In the genomic region with DNA sequence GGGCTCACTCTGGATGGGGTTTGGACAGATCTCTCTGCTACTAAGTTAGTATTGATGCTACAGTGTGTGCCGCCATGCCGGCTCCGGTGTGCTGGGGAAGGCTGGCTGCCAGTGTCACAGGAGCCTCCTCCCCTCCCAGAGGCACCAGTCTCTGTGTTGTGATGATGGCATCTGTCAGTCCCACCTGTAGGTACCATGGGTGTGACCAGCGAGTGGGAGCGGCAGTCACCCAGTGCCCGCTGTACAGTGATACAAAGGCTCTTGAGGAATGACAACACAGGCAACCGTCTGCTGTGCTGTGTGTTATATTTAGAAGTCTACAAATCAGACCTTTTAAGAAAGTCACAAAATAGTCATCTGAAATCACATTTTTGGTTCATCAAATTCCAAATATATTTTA, we compare ENCODE assay signal across 25 mouse cellular contexts. TPM values are rescaled to one million over a fixed set of nuclear protein-coding genes. Genes with fewer than 3 reads are reported as not detected.
A peak's percentile ranks its signal among the peaks of the same experiment; 100 is the strongest.
DNase-seq lines count a peak whose midpoint lies in the region; ATAC-seq and TF ChIP-seq lines count a peak whose summit lies in the region.
"Had no signal": no experiment of that assay in that cellular context is flagged by ENCODE, and none has a peak within 500 bp of the region (broad histone marks: within the 10 kb centered on the region; RNA-seq: fewer than 3 reads in every experiment).

No protein-coding gene starts in this region.

- H3K27me3 ChIP-seq in intestine, postnatal 0 days (replicated peaks; ENCODE audit: control insufficient read depth, insufficient read depth, low read length), result no peaks in the 10 kb centered on the region
- no peaks in the 10 kb centered on the region for H3K27me3 ChIP-seq in intestine, embryonic 16.5 days (replicated peaks; ENCODE audit: control insufficient read depth, insufficient read depth, low read length)
- no peaks in the 10 kb centered on the region for H3K27me3 ChIP-seq in liver, embryonic 13.5 days
- no peaks in the 10 kb centered on the region for H3K27me3 ChIP-seq in liver, postnatal 0 days (ENCODE audit: insufficient read depth, low read length)
- no peaks in the 10 kb centered on the region for H3K27me3 ChIP-seq in liver, embryonic 15.5 days
- H3K27me3 ChIP-seq in liver, embryonic 16.5 days (ENCODE audit: control insufficient read depth, insufficient read depth, low read depth, low read length), result no peaks in the 10 kb centered on the region
- H3K27me3 ChIP-seq: embryonic facial prominence, embryonic 12.5 days; embryonic facial prominence, embryonic 15.5 days; heart, embryonic 12.5 days; heart, embryonic 15.5 days; hindbrain, embryonic 13.5 days had no signal

- no peaks in the 10 kb centered on the region for H3K9me3 ChIP-seq in intestine, postnatal 0 days (ENCODE audit: control insufficient read depth)
- no peaks in the 10 kb centered on the region for H3K9me3 ChIP-seq in intestine, embryonic 16.5 days (ENCODE audit: control insufficient read depth, low read length)
- no peaks in the 10 kb centered on the region for H3K9me3 ChIP-seq in liver, embryonic 13.5 days (replicated peaks)
- no peaks in the 10 kb centered on the region for H3K9me3 ChIP-seq in liver, postnatal 0 days (ENCODE audit: low read length)
- H3K9me3 ChIP-seq in liver, embryonic 15.5 days (replicated peaks), result no peaks in the 10 kb centered on the region
- no peaks in the 10 kb centered on the region for H3K9me3 ChIP-seq in liver, embryonic 16.5 days (replicated peaks; ENCODE audit: control insufficient read depth, low read length)
- H3K9me3 ChIP-seq: embryonic facial prominence, embryonic 12.5 days; embryonic facial prominence, embryonic 15.5 days; heart, embryonic 12.5 days; heart, embryonic 15.5 days; hindbrain, embryonic 10.5 days; hindbrain, embryonic 13.5 days had no signal

- no peak overlapping the region for H3K9ac ChIP-seq in intestine, postnatal 0 days (ENCODE audit: low read depth, low read length)
- H3K9ac ChIP-seq in intestine, embryonic 16.5 days (ENCODE audit: low read depth, low read length), result no peak overlapping the region
- peak overlapping the region; percentile 22; the same call in 1 of the 2 replicates for H3K9ac ChIP-seq in liver, embryonic 13.5 days
- no peak overlapping the region for H3K9ac ChIP-seq in liver, postnatal 0 days (replicated peaks)
- H3K9ac ChIP-seq in liver, embryonic 15.5 days, result no peak overlapping the region
- no peak overlapping the region for H3K9ac ChIP-seq in liver, embryonic 16.5 days (ENCODE audit: low read depth, low read length)
- H3K9ac ChIP-seq: embryonic facial prominence, embryonic 12.5 days; embryonic facial prominence, embryonic 15.5 days; forebrain, postnatal 0 days; heart, embryonic 12.5 days; heart, embryonic 15.5 days; hindbrain, embryonic 13.5 days had no signal

- H3K4me3 ChIP-seq in intestine, postnatal 0 days (ENCODE audit: low read depth, low read length), result no peak overlapping the region
- H3K4me3 ChIP-seq in intestine, embryonic 16.5 days (ENCODE audit: low read length), result no peak overlapping the region
- no peak overlapping the region for H3K4me3 ChIP-seq in liver, embryonic 13.5 days (replicated peaks)
- H3K4me3 ChIP-seq in liver, postnatal 0 days (ENCODE audit: low read depth, low read length), result no peak overlapping the region
- no peak overlapping the region for H3K4me3 ChIP-seq in liver, embryonic 15.5 days (replicated peaks)
- no peak overlapping the region for H3K4me3 ChIP-seq in liver, embryonic 16.5 days (ENCODE audit: low read depth, low read length)
- H3K4me3 ChIP-seq: embryonic facial prominence, embryonic 12.5 days; embryonic facial prominence, embryonic 15.5 days; heart, embryonic 12.5 days; heart, embryonic 15.5 days; hindbrain, embryonic 10.5 days; hindbrain, embryonic 13.5 days had no signal

- ATAC-seq in intestine, postnatal 0 days, result no peak
- no peak for ATAC-seq in intestine, embryonic 16.5 days
- peak; percentile 52 for ATAC-seq in liver, embryonic 13.5 days (ENCODE audit: low read depth)
- ATAC-seq in liver, postnatal 0 days, result no peak
- ATAC-seq in liver, embryonic 15.5 days (ENCODE audit: insufficient read depth), result peak; percentile 59
- ATAC-seq in liver, embryonic 16.5 days (ENCODE audit: low read depth), result peak; percentile 50
- ATAC-seq: CD4-positive, CD25-positive, alpha-beta regulatory T cell, adult 4 months; forebrain, embryonic 14.5 days; forebrain, postnatal 0 days; hindbrain, embryonic 16.5 days had no signal

- TF ChIP-seq CTCF in intestine, postnatal 0 days (IDR thresholded peaks at IDR 0.05; ENCODE audit: low read depth), result no peak
- TF ChIP-seq CTCF in liver, postnatal 0 days (IDR thresholded peaks at IDR 0.05; ENCODE audit: low read depth), result no peak

- peaks cover 46% of the 10 kb centered on the region for H3K36me3 ChIP-seq in intestine, postnatal 0 days (ENCODE audit: control insufficient read depth, insufficient read depth)
- H3K36me3 ChIP-seq in intestine, embryonic 16.5 days (ENCODE audit: control insufficient read depth, insufficient read depth, low read length), result peaks cover 16% of the 10 kb centered on the region
- H3K36me3 ChIP-seq in liver, embryonic 13.5 days, result peaks cover 8% of the 10 kb centered on the region; the same call in 1 of the 2 replicates
- H3K36me3 ChIP-seq in liver, postnatal 0 days (replicated peaks; ENCODE audit: insufficient read depth, low read length), result peaks cover 4% of the 10 kb centered on the region; the same call in 1 of the 2 replicates
- H3K36me3 ChIP-seq in liver, embryonic 15.5 days (replicated peaks), result 0 out of 2 replicates have a peak, but pooled peaks cover 2% of the 10 kb centered on the region
- no peaks in the 10 kb centered on the region for H3K36me3 ChIP-seq in liver, embryonic 16.5 days (ENCODE audit: control insufficient read depth, insufficient read depth)

- no peak overlapping the region for H3K4me2 ChIP-seq in intestine, postnatal 0 days (replicated peaks; ENCODE audit: low read depth)
- no peak overlapping the region for H3K4me2 ChIP-seq in intestine, embryonic 16.5 days (ENCODE audit: low read depth, low read length)
- H3K4me2 ChIP-seq in liver, embryonic 13.5 days, result no peak overlapping the region
- H3K4me2 ChIP-seq in liver, postnatal 0 days (ENCODE audit: low read depth, low read length), result no peak overlapping the region
- H3K4me2 ChIP-seq in liver, embryonic 15.5 days, result no peak overlapping the region
- H3K4me2 ChIP-seq in liver, embryonic 16.5 days (ENCODE audit: low read depth, low read length), result no peak overlapping the region
- H3K4me2 ChIP-seq: embryonic facial prominence, embryonic 12.5 days; embryonic facial prominence, embryonic 15.5 days; heart, embryonic 12.5 days; heart, embryonic 15.5 days; hindbrain, embryonic 13.5 days had no signal

- H3K27ac ChIP-seq in intestine, postnatal 0 days (ENCODE audit: low read depth, low read length), result peak overlapping the region; percentile 28; the same call in 1 of the 2 replicates
- no peak overlapping the region for H3K27ac ChIP-seq in intestine, embryonic 16.5 days (ENCODE audit: low read length)
- H3K27ac ChIP-seq in liver, embryonic 13.5 days, result peak overlapping the region; percentile 64
- H3K27ac ChIP-seq in liver, postnatal 0 days (ENCODE audit: low read depth), result no peak overlapping the region
- H3K27ac ChIP-seq in liver, embryonic 15.5 days (replicated peaks), result peak overlapping the region; percentile 56
- H3K27ac ChIP-seq in liver, embryonic 16.5 days (ENCODE audit: low read length), result peak overlapping the region; percentile 33; the same call in 1 of the 2 replicates
- H3K27ac ChIP-seq: embryonic facial prominence, embryonic 12.5 days; embryonic facial prominence, embryonic 15.5 days; heart, embryonic 15.5 days; hindbrain, embryonic 10.5 days had no signal

- 89% methylated on average over 7 of the region's 7 CpGs for WGBS in intestine, postnatal 0 days
- 91% methylated on average over 7 of the region's 7 CpGs for WGBS in intestine, embryonic 16.5 days
- WGBS in liver, embryonic 13.5 days (ENCODE audit: insufficient replicate concordance), result 78% methylated on average over 7 of the region's 7 CpGs
- WGBS in liver, postnatal 0 days (ENCODE audit: insufficient replicate concordance), result 89% methylated on average over 7 of the region's 7 CpGs
- WGBS in liver, embryonic 15.5 days (ENCODE audit: insufficient replicate concordance), result 83% methylated on average over 7 of the region's 7 CpGs
- 75% methylated on average over 7 of the region's 7 CpGs for WGBS in liver, embryonic 16.5 days (ENCODE audit: insufficient replicate concordance)

- TF ChIP-seq EP300 in liver, postnatal 0 days (IDR thresholded peaks at IDR 0.05; ENCODE audit: low read depth), result no peak

- H3K4me1 ChIP-seq in intestine, postnatal 0 days (replicated peaks; ENCODE audit: control insufficient read depth, insufficient read depth, low read length), result no peaks in the 10 kb centered on the region
- peaks cover 10% of the 10 kb centered on the region for H3K4me1 ChIP-seq in intestine, embryonic 16.5 days (ENCODE audit: control insufficient read depth, insufficient read depth, low read length)
- H3K4me1 ChIP-seq in liver, embryonic 13.5 days (replicated peaks), result peaks cover 29% of the 10 kb centered on the region
- H3K4me1 ChIP-seq in liver, postnatal 0 days (ENCODE audit: insufficient read depth), result peaks cover 11% of the 10 kb centered on the region
- H3K4me1 ChIP-seq in liver, embryonic 15.5 days (replicated peaks), result peaks cover 25% of the 10 kb centered on the region
- H3K4me1 ChIP-seq in liver, embryonic 16.5 days (ENCODE audit: control insufficient read depth, low read depth, low read length), result peaks cover 10% of the 10 kb centered on the region

- DNase-seq in liver, embryonic 13.5 days, result no peak
- no peak for DNase-seq in liver, postnatal 0 days
- DNase-seq: adrenal gland, postnatal 14 days; cerebellum, adult 11 months; cerebellum, adult 2 months; cerebellum, adult 9-11 months; cerebellum, postnatal 25 days; forebrain, postnatal 0 days; gastrocnemius, postnatal 10 days; gastrocnemius, postnatal 36 days; heart, postnatal 10 days; heart, postnatal 36 days had no signal

RNA-seq across cellular contexts. Expression of a gene that starts 47.9 kb away (rescaled TPM):
- 8.1 and 8.6 TPM in 2 replicates for polyA plus RNA-seq in intestine, postnatal 0 days (2015; fragmentation: Nextera tagmentation; extraction: Ambion mirVana)
- polyA plus RNA-seq in intestine, embryonic 16.5 days (2015; fragmentation: Nextera tagmentation; extraction: Ambion mirVana), result 3.9 and 4.2 TPM in 2 replicates
- 0.05 and 0.07 TPM in 2 replicates for polyA plus RNA-seq in liver, embryonic 13.5 days (2015; fragmentation: Nextera tagmentation; extraction: Ambion mirVana)
- polyA plus RNA-seq in liver, postnatal 0 days (2015; fragmentation: Nextera tagmentation; extraction: Ambion mirVana), result 0.13 and 0.25 TPM in 2 replicates
- 0.13 TPM in 1 of 2 replicates, not detected in the other for polyA plus RNA-seq in liver, embryonic 15.5 days (2015; fragmentation: Nextera tagmentation; extraction: Ambion mirVana)
- polyA plus RNA-seq in liver, embryonic 16.5 days (2015; fragmentation: Nextera tagmentation; extraction: Ambion mirVana), result 0.13 TPM in 1 of 2 replicates, not detected in the other
- polyA plus RNA-seq: CD4-positive, CD25-positive, alpha-beta regulatory T cell, adult 4 months had no signal

RNA-seq across cellular contexts. Expression of a gene that starts 50.6 kb away (rescaled TPM):
- polyA plus RNA-seq in intestine, postnatal 0 days (2015; fragmentation: Nextera tagmentation; extraction: Ambion mirVana), result 119 and 124 TPM in 2 replicates
- 77.9 and 86.6 TPM in 2 replicates for polyA plus RNA-seq in intestine, embryonic 16.5 days (2015; fragmentation: Nextera tagmentation; extraction: Ambion mirVana)
- 15.2 and 16.2 TPM in 2 replicates for polyA plus RNA-seq in liver, embryonic 13.5 days (2015; fragmentation: Nextera tagmentation; extraction: Ambion mirVana)
- 9.6 and 9.9 TPM in 2 replicates for polyA plus RNA-seq in liver, postnatal 0 days (2015; fragmentation: Nextera tagmentation; extraction: Ambion mirVana)
- polyA plus RNA-seq in liver, embryonic 15.5 days (2015; fragmentation: Nextera tagmentation; extraction: Ambion mirVana), result 15.4 TPM in 2 replicates
- polyA plus RNA-seq in liver, embryonic 16.5 days (2015; fragmentation: Nextera tagmentation; extraction: Ambion mirVana), result 17.3 and 18.6 TPM in 2 replicates

Comparison
In these comparisons a context has a peak if more than half of its experiments do, and no peak if none do; other contexts are left out.
1. ATAC-seq: peak in liver, embryonic 13.5 days (single experiment), liver, embryonic 15.5 days (single experiment) and liver, embryonic 16.5 days (single experiment); none in intestine, postnatal 0 days (single experiment), intestine, embryonic 16.5 days (single experiment) and liver, postnatal 0 days (single experiment).
2. H3K27ac ChIP-seq: peak in intestine, postnatal 0 days (single experiment), liver, embryonic 13.5 days (single experiment), liver, embryonic 15.5 days (single experiment) and liver, embryonic 16.5 days (single experiment); none in intestine, embryonic 16.5 days (single experiment) and liver, postnatal 0 days (single experiment).